Mouse (Mus musculus) spleen, postnatal 36 days (tissue): ENCODE data around the gene Pmpcb.
A peak's percentile ranks its signal among the peaks of the same experiment; 100 is the strongest.
"Not testable (repeated sequence)": the region's sequence is repeated elsewhere in the genome, so short reads cannot be mapped to it uniquely, and the experiment has no call there.

ENCODE experiments used
- DNase-seq, 2 experiments: peaks; one replicate each; pipeline ENCODE4 v3.0.0; 2022; ENCODE audit warnings: low spot score in 2 of 2, mixed read lengths in 1 of 2

The Pmpcb gene

GRCm38 (mm10) chr5:21736956-21737585 lies at the start of gene Pmpcb:
TSS of gene Pmpcb (plus strand) at chr5:21737141.
- peak; percentile 78 to 82 for DNase-seq

DNA sequence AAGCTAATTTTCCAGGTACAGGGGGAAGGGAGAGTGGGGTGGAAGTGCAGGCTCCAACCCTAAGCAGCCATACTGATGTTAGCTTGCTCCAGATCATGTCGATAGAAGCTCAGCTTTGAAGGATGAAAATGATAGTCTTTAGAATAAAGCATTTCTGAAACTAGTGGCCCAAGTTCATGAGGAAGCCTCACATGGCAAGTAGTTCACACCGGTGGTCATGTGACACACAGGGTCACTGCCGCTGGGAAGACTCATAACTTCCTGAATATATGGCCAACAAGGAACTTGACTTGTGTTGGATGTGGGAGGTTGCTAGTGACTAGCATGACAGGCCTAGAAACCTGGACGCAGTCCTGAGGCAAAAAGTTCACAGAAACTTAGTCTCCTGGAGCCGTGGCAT lies 44.7 kb upstream of the Pmpcb start:
- DNase-seq = no peak

GRCm38 (mm10) chr5:21693372-21693870 lies 43.5 kb upstream of the Pmpcb start:
- no peak for DNase-seq

GRCm38 (mm10) chr5:21694854-21695490 lies 42.0 kb upstream of the Pmpcb start:
- DNase-seq = no peak

DNA sequence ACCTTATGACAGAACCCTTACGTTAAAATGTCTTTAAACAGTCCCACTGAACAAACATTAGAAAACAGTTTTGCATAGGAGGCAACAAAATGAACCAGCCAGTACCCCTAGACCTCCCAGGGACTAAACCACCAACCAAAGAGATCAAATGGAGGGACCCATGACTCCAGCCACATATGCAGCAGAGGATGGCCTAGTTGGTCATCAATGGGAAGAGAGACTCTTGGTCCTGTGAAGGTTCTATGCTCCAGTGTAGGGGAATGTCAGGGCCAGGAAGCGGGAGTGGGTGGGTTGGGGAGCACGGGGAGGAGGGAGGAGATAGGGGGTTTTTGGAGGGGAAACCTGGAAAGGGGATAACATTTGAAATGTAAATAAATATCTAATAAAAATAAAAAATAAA lies 37.4 kb upstream of the Pmpcb start:
- DNase-seq = not testable (repeated sequence)

- no peak for DNase-seq
These were observed 36.6 kb upstream of the Pmpcb start for GRCm38 (mm10) chr5:21700272-21700821.

- no peak for DNase-seq
These were observed 36.0 kb upstream of the Pmpcb start for GRCm38 (mm10) chr5:21700934-21701333.

DNA sequence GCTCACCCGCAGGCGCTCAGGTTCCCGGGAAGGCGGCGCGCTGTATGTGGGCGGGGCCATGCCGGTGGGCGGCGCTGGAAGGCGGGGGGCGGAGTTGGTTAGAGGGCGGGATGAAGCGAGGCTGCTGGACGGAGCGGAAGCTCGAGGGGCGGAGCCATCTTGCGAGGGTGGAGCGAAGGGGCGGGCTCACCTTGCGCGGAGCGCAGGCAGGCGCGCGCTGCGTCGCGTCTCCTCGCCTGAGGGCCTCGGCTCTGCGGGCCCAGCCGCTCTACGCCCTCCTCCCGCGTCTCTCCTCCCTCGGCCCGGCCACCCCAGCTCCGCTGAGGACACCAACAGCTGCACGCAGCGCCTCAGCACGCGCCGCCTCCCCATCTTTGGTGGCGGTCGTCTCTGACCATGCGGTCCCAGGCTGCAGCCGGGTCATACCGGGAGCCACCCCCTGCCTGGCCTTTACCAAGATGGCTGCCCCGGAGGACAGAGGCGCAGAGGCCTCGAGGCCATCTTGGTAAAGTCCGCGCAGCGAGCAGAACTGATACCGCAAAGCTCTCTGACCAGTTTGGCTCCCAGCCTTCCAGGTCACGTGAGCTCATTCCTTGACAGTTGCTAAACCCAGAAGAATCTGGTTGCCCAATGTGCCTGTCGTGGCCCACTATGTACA lies 35.5 kb upstream of the Pmpcb start, which contains the start of gene Napepld:
Gene Napepld, minus strand, starts transcription at position 46 of the 658 bp plus-strand sequence.
- peak; percentile 98 to 99 for DNase-seq

DNA sequence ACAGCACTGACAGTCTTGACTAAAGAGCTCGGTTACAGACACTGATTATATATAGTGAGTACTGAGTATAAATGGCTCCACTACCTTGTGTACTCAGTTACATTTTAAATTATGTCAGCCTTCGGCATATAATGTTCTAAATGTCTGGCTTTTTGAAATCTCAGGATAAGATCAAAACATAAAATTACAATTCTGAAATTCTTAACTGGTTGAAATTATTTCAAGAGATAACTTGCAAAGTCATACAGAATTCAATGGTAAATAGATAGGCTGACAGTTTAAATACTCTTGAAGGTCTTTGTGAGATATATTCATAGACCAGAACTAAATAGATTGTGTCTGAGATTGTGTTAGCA lies 35.0 kb upstream of the Pmpcb start:
- DNase-seq = no peak

DNA sequence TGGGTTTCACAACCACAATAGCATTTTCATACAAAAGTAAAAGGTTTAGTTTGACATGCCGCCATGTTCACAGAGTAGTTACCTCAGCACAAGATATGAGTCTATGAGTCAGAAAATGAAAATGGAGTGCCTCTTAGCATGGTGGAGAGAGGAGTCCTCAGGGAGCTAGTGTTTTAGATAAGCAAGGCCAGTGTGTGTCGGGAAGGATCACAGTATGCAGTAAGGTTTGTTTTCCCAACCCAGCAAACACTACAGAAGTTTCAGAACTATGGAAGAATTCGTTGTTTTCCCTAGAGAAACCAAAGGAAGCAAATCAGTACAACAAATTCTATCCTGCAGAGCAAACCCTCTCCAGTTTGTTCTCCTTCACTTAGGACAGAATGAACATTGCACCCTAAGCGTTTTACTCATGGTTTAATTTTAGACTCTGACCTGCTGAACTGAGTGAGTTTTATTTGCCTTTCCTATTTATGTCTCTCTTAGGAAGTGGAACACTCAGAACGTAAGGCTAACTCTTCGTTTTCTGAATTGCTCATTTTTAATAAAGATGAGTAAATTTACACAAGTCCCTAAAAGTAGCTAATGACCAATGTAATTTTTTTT lies 34.0 kb upstream of the Pmpcb start:
- DNase-seq = no peak

- no peak for DNase-seq
These were observed 33.2 kb upstream of the Pmpcb start for GRCm38 (mm10) chr5:21703708-21704107.

DNA sequence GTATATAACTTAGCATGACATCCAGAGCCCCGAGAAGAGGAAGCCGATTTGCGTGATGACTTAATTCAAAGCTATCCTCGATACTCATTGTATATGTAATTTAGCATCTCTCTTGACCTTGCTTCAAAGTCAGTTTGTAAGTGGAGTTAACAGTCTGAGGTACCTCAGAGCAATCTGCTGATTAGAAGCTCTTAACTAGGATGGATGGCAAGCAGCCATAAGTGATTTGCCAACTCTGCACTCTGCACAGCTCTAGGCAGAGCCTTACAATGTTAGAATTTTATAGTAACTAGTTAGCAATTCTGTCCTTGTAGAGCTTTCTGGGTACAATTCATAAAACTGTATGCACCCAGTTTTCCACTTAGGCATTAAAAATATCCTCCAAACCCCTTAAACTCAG lies 30.4 kb upstream of the Pmpcb start:
- no peak for DNase-seq

DNA sequence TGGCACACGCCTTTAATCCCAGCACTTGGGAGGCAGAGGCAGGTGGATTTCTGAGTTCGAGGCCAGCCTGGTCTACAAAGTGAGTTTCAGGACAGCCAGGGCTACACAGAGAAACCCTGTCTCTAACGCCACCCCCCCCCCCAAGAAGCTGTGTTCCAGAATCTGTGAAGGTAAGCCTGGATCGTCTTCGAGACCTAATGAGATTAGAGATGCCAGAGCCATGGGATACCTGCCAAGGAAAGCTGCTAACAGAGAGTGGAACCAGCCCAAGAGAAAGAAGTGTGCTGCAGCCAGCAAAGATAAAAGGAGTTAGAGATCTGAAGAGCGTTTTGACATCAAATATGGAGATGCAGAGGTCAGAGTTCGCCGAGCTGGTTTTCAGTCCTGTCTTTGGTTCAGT lies 28.9 kb upstream of the Pmpcb start:
- DNase-seq = not testable (repeated sequence)

DNA sequence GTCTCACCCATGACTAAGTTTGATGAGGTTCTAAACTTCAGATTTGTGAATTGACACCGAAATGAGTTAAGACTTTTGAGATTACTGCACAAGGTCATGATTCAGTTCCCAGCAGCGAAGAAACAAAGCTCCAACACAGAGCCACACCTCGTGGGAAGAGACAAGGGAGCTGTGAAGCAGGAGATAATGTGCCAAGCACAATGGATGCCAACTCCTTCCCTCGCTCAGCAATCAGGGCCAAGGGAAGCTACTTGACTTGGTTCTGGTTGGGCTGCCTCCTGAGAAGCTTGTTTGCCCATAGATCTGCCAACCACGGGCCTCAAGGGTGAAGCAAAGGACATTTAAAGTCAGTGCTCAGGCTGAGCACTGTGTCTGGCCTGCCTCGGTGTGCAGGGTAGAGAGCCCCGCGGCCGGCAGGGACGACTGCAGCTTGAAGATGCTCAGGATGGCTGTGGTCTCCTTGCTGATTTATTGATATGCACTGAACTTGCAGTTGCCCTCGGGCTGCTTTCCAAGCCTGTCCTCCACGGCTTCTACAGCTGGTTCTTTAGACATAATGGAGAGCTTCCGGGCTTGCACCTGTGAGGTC lies 24.7 kb upstream of the Pmpcb start:
- DNase-seq = no peak

GRCm38 (mm10) chr5:21714447-21714846 lies 22.5 kb upstream of the Pmpcb start:
- no peak for DNase-seq

DNA sequence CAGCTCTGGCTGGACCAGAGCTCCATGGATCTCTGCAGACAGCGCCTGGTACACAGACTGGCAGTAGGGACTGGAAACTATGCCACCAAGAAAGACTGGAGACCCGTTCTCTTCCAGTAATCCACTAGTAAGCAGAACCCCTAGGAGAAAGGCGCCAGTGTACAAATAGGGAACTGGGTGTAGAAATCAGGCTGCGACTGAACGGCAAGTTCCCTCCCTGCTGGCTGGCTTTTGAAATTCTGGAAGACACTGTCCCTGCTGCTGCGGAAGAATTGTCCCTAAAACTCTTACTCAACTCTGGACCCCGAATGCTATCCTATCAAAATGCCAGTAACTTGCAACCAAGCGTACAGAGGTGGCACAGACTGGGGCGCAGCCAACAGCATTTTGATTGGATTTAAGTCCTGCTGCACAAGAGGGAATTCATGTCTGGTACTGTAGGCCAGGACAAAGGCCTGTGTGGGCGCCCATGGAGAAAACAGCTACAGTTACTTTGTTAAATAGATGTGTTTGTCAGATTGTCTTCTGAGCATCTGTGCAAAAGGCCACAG lies 19.7 kb upstream of the Pmpcb start:
- DNase-seq = no peak

- DNase-seq = no peak
These were observed 18.4 kb upstream of the Pmpcb start for GRCm38 (mm10) chr5:21718546-21718945.

DNA sequence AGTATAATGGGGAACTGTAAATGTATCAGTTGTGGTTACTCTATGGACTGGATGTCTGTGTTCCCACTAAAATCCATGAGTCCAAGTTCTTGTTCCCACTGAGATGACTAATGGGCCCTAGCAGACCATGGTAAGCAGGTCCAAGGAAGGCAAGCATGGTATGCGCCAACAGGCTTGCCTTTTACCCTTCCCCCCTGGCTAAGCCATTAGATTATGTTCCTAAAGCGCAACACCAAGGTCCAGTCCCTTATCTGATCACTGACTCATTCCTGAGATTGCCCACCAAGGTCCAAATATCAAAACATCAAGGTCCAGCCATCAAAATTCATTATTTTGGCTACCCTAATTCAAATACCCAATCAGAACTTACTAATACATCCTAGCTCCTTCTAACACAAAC lies 17.7 kb upstream of the Pmpcb start:
- no peak for DNase-seq

- no peak for DNase-seq
These were observed 12.5 kb upstream of the Pmpcb start for GRCm38 (mm10) chr5:21724427-21724826.

DNA sequence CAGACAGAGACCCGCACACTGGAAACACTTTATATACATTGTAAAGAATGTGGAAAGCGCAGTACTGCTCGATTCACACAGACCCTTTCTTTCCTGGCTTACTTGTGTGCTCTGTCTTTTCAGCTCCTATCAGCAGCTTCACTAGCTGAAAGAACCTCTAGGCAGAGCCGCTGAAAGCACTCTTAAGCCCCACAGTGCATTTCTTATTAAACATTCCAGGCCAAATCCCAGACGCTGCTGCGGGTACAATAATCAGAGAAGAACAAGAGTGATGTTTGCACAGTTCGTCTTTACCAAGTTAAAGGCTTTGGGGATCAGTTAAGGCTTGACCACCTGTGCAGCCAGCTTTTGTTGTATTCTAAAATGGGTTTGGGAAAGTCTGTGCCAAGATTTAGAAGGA lies 12.1 kb upstream of the Pmpcb start:
- DNase-seq = no peak

- no peak for DNase-seq
These were observed 7.8 kb upstream of the Pmpcb start for GRCm38 (mm10) chr5:21729107-21729506.
